In genomic region chr4:106804201-106804909, GRCm38 (mm10) we compare ENCODE assay signal across 8 mouse cellular contexts. TPM values are rescaled to one million over a fixed set of nuclear protein-coding genes. Genes with fewer than 3 reads are reported as not detected.
DNase-seq lines count a peak whose midpoint lies in the region; ATAC-seq and TF ChIP-seq lines count a peak whose summit lies in the region.

No protein-coding gene starts in this region.

- no peak for ATAC-seq in hindbrain, embryonic 11.5 days (ENCODE audit: low FRiP score)
- peak; percentile 44; the same call in 1 of the 2 replicates for ATAC-seq in lung, embryonic 14.5 days (ENCODE audit: insufficient read depth)

- 40% methylated on average over 16 of the region's 16 CpGs for WGBS in hindbrain, embryonic 11.5 days
- 36% methylated on average over 16 of the region's 16 CpGs for WGBS in lung, embryonic 14.5 days
- 9% methylated on average over 16 of the region's 16 CpGs for WGBS in small intestine, adult 2 months

- peaks cover 8% of the 10 kb centered on the region; the same call in 1 of the 2 replicates for H3K27me3 ChIP-seq in hindbrain, embryonic 11.5 days (ENCODE audit: control insufficient read depth, insufficient read depth, low read length)
- H3K27me3 ChIP-seq in lung, embryonic 14.5 days (ENCODE audit: insufficient read depth, low read length), result no peaks in the 10 kb centered on the region
- H3K27me3 ChIP-seq in small intestine, adult 2 months (ENCODE audit: control insufficient read depth, insufficient read depth, low read length), result no peaks in the 10 kb centered on the region

- H3K9me3 ChIP-seq in hindbrain, embryonic 11.5 days (ENCODE audit: control insufficient read depth, low read length), result no peaks in the 10 kb centered on the region
- H3K9me3 ChIP-seq in lung, embryonic 14.5 days (ENCODE audit: low read depth, low read length), result no peaks in the 10 kb centered on the region

- DNase-seq in CD4-positive helper T cell, adult 2 months (ENCODE audit: low read depth, low spot score), result peak; percentile 87
- DNase-seq in MEL-GATA-1-ER (ENCODE audit: extremely low read depth, low read depth), result peak; percentile 89
- DNase-seq in hindbrain, embryonic 11.5 days (ENCODE audit: low spot score), result no peak
- DNase-seq in lung, embryonic 14.5 days, result no peak
- no peak for DNase-seq in layer of hippocampus, adult 11-12 months (ENCODE audit: low spot score)
- DNase-seq in frontal cortex, postnatal 36 days (ENCODE audit: low spot score in 2 of 2), result no peak
- no peak for DNase-seq in cerebellum, adult 18-20 months

- H3K4me1 ChIP-seq in hindbrain, embryonic 11.5 days (replicated peaks; ENCODE audit: control insufficient read depth, insufficient read depth, low read length), result peaks cover 5% of the 10 kb centered on the region; the same call in 1 of the 2 replicates
- no peaks in the 10 kb centered on the region for H3K4me1 ChIP-seq in lung, embryonic 14.5 days (ENCODE audit: insufficient read depth)
- H3K4me1 ChIP-seq in small intestine, adult 2 months (ENCODE audit: control insufficient read depth, insufficient read depth, insufficient read length, low read length), result peaks cover 20% of the 10 kb centered on the region

- H3K36me3 ChIP-seq in hindbrain, embryonic 11.5 days (ENCODE audit: control insufficient read depth, insufficient read depth, low read length), result no peaks in the 10 kb centered on the region
- H3K36me3 ChIP-seq in lung, embryonic 14.5 days (ENCODE audit: insufficient read depth), result no peaks in the 10 kb centered on the region
- H3K36me3 ChIP-seq in small intestine, adult 2 months (ENCODE audit: control insufficient read depth, insufficient read depth, low read length), result no peaks in the 10 kb centered on the region

- H3K27ac ChIP-seq in hindbrain, embryonic 11.5 days (ENCODE audit: low read depth, low read length), result no peak overlapping the region
- H3K27ac ChIP-seq in lung, embryonic 14.5 days (ENCODE audit: low read depth), result 0 out of 2 replicates have a peak overlapping the region, but pooled peaks have one; percentile 10
- H3K27ac ChIP-seq in small intestine, adult 2 months (ENCODE audit: insufficient read depth, low read depth, low read length), result peak overlapping the region; percentile 80

- peak overlapping the region; percentile 1; the same call in 1 of the 2 replicates for H3K4me3 ChIP-seq in hindbrain, embryonic 11.5 days (ENCODE audit: low read depth, low read length)
- peak overlapping the region; percentile 24 for H3K4me3 ChIP-seq in lung, embryonic 14.5 days (ENCODE audit: low read depth, low read length)
- H3K4me3 ChIP-seq in small intestine, adult 2 months (ENCODE audit: low read depth, low read length), result peak overlapping the region; percentile 80

- H3K4me2 ChIP-seq in hindbrain, embryonic 11.5 days (replicated peaks; ENCODE audit: low read depth, low read length), result peak overlapping the region; percentile 29
- H3K4me2 ChIP-seq in lung, embryonic 14.5 days, result peak overlapping the region; percentile 62

- TF ChIP-seq CTCF in lung, embryonic 14.5 days (IDR thresholded peaks at IDR 0.05; ENCODE audit: low read depth), result no peak
- no peak for TF ChIP-seq CTCF in small intestine, adult 2 months (IDR thresholded peaks at IDR 0.05; ENCODE audit: extremely low read depth, insufficient read length, insufficient replicate concordance, low read depth, low read length)

- TF ChIP-seq POLR2A in small intestine, adult 2 months (IDR thresholded peaks at IDR 0.05; ENCODE audit: low read depth, low read length), result no peak; the same call in 1 of the 2 replicates

- peak overlapping the region; percentile 32 for H3K9ac ChIP-seq in hindbrain, embryonic 11.5 days (ENCODE audit: low read depth, low read length)
- peak overlapping the region; percentile 57 for H3K9ac ChIP-seq in lung, embryonic 14.5 days

RNA-seq across cellular contexts. Expression of gene Acot11, which starts 0.4 kb away (rescaled TPM):
- polyA plus RNA-seq in hindbrain, embryonic 11.5 days (2014; fragmentation: Nextera tagmentation; extraction: Ambion mirVana), result 1.4 and 1.7 TPM in 2 replicates
- 0.84 and 1.1 TPM in 2 replicates for polyA plus RNA-seq in lung, embryonic 14.5 days (2014; fragmentation: Nextera tagmentation; extraction: Ambion mirVana)
- 24.9 and 32.1 TPM in 2 replicates for polyA plus RNA-seq in small intestine, adult 2 months (2012; rRNA removed)

Comparison
In these comparisons a context has a peak if more than half of its experiments do, and no peak if none do; other contexts are left out.
1. DNase-seq: peak in CD4-positive helper T cell, adult 2 months (single experiment) and MEL-GATA-1-ER (single experiment); none in hindbrain, embryonic 11.5 days (single experiment), lung, embryonic 14.5 days (single experiment), layer of hippocampus, adult 11-12 months (single experiment), frontal cortex, postnatal 36 days (0 of 2) and cerebellum, adult 18-20 months (0 of 2).
2. H3K4me3 ChIP-seq: peak in every context shown above with its lines; median percentile 80 in small intestine, adult 2 months; 24 in lung, embryonic 14.5 days; 1 in hindbrain, embryonic 11.5 days.